Mouse (Mus musculus) bone marrow, adult 2 months (tissue): ENCODE measurements around the gene Mertk. TPM values are rescaled to one million over a fixed set of nuclear protein-coding genes. Genes with fewer than 3 reads are reported as not detected.

Experiments used
- H3K27ac ChIP-seq: fragments of 200-500 bp; 2 replicates; pipeline ENCODE4 v1.5.1; 2012; ENCODE audit warnings: low read depth, mild to moderate bottlenecking, control low read depth, inconsistent platforms, low read length; ENCODE audit not compliant: control insufficient read depth, poor library complexity, insufficient read depth
- H3K4me1 ChIP-seq: fragments of 200-500 bp; 2 replicates; pipeline ENCODE4 v1.6.1; 2011; ENCODE audit warnings: low read length; ENCODE audit not compliant: control insufficient read depth, insufficient read depth
- H3K4me3 ChIP-seq: fragments of 200-500 bp; replicated peaks from 2 replicates; pipeline ENCODE3; 2011; ENCODE audit warnings: mild to moderate bottlenecking, low read depth, low read length, control low read depth; ENCODE audit not compliant: control insufficient read depth
- CTCF ChIP-seq: fragments of 200-500 bp; IDR thresholded peaks from 2 replicates; pipeline ENCODE4 v1.5.1; 2011; ENCODE audit warnings: low read length, control low read depth; ENCODE audit not compliant: control insufficient read depth, insufficient read depth
- POLR2A ChIP-seq: fragments of 200-500 bp; IDR thresholded peaks from 2 replicates; pipeline ENCODE4 v1.6.1; 2011; ENCODE audit warnings: low read depth, mild to moderate bottlenecking, control low read depth, low read length, borderline replicate concordance; ENCODE audit not compliant: control insufficient read depth
- WGBS: fragments of 180-500 bp; shearing (Covaris S2); methylation state at CpG from one replicate; pipeline ENCODE4 v1.1.7; 2018; 5-methylcytosine and 5-hydroxymethylcytosine counted together
- polyA plus RNA-seq: library from polyadenylated mRNA; stranded (reverse); fragments of >200 nt; gene quantifications from 2 replicates; pipeline ENCODE4 v1.2.4, GENCODE M21; 2011; ENCODE audit warnings: low replicate concordance; ENCODE audit not compliant: missing spikeins, insufficient read depth, insufficient read length

The Mertk gene
- polyA plus RNA-seq, 1 experiment: 4.9 TPM

DNA sequence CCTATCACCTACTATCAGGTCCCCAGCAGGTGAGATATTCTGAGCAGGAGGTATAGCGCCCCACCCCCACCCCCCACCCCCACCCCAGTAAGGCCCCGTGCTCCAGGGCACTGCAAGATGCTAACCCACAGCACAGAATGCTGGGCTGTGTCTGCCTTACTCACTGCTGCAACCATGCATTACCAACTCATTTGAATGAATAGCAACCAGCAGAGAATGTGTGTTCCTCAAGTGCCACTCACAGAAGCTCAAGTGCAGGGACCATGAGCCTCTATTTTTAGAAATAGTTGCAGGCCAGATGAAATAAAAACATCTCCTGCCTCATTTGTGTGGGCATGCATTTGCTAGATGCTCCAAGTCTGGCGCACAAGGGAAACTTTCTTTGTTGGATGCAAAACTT lies 28.8 kb downstream of the Mertk start:
- Histone ChIP-seq H3K27ac (no peak overlapping the region), H3K4me3 (no peak overlapping the region), H3K4me1 (no peaks in the 10 kb centered on the region)
- no peak for TF ChIP-seq CTCF
- no peak for TF ChIP-seq POLR2A
- 63% methylated on average over 3 of the region's 3 CpGs for WGBS

DNA sequence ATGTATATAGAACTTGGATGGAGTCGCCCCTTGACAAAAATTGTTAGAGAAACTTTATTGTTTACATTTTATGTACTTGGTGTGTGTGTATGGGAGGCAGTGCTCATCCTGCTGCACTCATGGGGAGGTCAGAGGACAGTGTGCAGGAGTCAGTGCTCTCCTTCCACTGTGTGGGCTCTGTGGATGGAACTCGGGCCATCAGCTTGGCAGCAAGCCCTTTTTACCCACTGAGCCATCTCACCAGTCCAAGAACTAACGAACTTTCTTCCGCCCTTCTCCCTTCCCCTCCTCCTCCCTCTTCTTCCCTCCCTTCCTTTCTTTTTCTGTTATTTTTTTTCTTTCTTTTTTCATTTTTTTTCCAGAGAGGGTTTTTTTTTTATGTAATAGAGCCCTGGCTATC lies 29.3 kb downstream of the Mertk start:
- Histone ChIP-seq H3K27ac (no peak overlapping the region), H3K4me3 (no peak overlapping the region), H3K4me1 (no peaks in the 10 kb centered on the region)
- WGBS: 71% methylated on average over 4 of the region's 4 CpGs
- TF ChIP-seq CTCF (no peak), POLR2A (no peak)

DNA sequence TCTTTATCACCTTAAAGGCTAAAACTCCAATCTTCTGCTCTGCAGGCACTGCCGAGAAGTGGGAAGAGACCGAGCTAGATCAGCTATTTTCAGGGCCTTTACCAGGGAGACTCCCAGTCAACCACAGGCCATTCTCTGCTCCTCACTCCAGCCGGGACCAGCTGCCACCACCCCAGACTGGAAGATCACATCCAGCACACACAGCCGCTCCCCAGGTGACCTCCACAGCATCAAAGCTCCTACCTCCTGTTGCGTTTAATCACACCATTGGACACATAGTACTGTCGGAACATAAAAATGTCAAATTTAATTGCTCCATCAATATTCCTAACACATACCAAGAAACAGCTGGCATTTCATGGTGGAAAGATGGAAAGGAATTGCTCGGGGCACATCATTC lies 30.4 kb downstream of the Mertk start:
- 87% methylated on average over 7 of the region's 7 CpGs for WGBS
- TF ChIP-seq CTCF (no peak), POLR2A (no peak)
- Histone ChIP-seq H3K4me3 (no peak overlapping the region), H3K4me1 (no peaks in the 10 kb centered on the region), H3K27ac (no peak overlapping the region)

DNA sequence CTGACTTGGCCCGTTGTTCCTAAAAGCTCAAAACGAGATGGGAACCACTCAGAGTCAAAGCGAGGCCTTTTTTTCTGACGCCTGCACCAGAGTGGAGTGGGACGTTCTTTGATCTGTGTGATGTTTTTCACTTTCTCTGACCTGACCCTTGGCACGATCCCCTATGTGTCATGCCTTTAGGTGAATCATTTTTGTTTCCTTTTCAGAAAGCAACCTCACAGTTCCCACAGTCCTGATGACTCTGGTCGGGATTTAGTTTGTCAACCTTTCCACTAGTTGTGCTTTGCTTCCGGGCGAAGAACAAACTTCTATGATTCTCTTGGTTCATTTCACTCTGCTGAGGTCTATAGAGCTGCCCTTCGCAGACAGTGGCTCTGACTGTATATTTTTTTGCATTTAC lies 32.8 kb downstream of the Mertk start:
- H3K4me3 ChIP-seq: no peak overlapping the region
- H3K27ac ChIP-seq: no peak overlapping the region
- H3K4me1 ChIP-seq: no peaks in the 10 kb centered on the region
- WGBS: 73% methylated on average over 10 of the region's 10 CpGs
- TF ChIP-seq POLR2A: no peak
- no peak for TF ChIP-seq CTCF

DNA sequence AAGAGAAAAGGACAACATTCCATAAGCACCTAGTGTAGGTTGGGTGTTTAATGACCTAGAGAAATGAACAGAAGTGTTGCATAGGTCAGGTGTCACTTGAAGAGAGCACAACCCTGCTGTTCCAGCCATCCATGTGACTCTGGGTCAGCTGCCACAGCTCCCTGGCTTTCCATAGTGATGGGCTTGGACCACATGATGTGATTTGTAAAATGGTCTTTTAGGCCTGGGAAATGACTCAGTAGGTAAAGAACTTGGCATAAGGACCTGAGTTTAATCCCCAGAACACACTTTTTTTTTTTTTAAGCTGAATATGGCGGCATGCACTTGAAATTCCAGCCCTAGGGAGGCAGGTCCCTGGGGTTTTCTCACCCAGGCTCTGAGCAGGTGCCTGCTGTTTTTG lies 33.2 kb downstream of the Mertk start:
- Histone ChIP-seq H3K4me3 (no peak overlapping the region), H3K4me1 (no peaks in the 10 kb centered on the region), H3K27ac (no peak overlapping the region)
- 73% methylated on average over 1 of the region's 1 CpGs for WGBS
- TF ChIP-seq POLR2A (no peak), CTCF (no peak)

DNA sequence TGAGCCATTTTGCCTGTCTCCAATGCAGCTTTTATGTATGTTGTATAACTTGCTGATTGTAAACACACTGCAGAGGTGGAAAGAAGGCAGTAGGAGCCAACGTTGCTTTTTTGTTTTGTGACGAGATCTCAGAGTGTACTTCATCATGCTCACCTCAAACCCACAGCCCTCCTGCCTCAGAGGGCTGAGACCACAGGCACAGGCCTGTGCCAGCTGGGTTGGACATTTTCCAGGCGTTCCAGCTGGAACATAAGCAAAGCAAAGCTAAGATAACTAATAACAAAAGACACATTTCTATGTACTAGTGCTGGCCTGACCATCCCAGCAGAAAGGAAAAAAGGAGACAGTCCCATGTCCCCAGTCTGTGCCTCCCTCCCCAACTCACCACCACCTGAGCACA lies 36.3 kb downstream of the Mertk start:
- WGBS: 33% methylated on average over 3 of the region's 3 CpGs
- TF ChIP-seq POLR2A (no peak), CTCF (no peak)
- Histone ChIP-seq H3K27ac (no peak overlapping the region), H3K4me3 (no peak overlapping the region), H3K4me1 (no peaks in the 10 kb centered on the region)

DNA sequence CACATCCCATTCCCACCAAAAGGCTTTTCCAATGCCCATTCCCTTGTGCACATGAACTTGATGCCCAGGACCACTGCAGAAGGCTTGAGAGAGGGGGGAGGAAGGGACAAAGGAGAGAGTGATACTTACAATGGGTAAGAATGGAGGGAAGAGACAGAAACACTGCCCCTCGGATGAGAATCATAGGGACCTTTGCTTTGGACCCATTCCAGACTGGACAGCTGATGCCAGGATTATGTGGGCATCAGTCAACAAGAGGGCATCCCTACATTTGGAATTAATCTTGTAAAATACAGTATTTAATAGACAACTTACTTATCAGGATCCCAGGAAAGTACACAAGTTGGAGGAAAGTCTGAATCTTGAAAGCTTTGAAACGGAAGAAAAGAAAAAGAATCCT lies 38.3 kb downstream of the Mertk start:
- TF ChIP-seq POLR2A: no peak
- no peak for TF ChIP-seq CTCF

DNA sequence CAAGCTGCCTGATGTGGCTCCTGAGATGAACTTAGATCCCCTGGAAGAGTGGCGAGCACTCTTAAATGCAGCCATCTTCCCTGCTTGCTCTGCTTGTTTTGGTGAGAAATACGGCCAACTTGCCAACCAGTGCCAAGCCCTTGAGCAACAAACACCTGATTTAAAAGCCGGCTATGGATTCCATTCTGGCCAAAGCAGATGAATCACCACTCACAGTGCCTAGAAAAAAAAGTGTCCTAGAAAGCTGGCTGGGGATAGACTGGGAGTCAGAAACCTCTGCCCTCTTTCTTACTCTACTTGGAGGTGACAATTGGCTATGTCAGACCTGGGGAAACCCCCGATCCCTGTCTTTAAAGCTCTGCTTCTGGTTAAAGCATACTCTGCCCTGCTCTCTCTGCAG lies 39.0 kb downstream of the Mertk start:
- TF ChIP-seq POLR2A (no peak), CTCF (no peak)
- 83% methylated on average over 4 of the region's 4 CpGs for WGBS

More for the DNA sequence above, 38.3 kb downstream of the Mertk start:
- WGBS: 72% methylated on average over 2 of the region's 2 CpGs
- Histone ChIP-seq H3K4me1 (no peaks in the 10 kb centered on the region), H3K27ac (no peak overlapping the region), H3K4me3 (no peak overlapping the region)

DNA sequence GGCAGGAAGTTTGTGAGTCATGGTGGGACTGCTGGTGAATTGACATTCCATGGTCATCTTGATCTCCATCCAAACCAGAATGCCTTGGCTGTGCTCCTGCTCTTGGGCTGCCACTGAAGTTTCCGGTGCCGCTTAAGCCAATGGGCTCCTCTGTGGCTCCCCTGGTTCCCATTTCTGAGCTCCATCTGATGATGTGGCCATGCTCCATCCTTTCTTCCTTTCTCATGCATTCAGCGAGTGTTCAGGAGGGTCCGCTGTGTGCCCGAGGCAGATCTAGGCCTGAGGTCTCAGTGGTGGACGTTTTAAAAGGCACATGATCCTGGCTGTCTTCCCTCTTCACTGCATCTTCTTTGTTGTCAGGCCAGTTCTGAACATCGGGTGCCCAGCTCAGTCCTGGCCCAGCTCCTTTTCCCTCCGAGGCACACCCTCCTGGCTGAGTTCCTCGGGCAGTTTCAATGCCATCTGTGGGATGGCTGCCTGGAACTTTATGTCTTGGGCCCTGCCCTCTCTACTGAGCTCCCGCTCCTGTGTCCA lies 40.0 kb downstream of the Mertk start:
- no peak overlapping the region for H3K4me3 ChIP-seq
- TF ChIP-seq CTCF: no peak
- TF ChIP-seq POLR2A: no peak
- no peak overlapping the region for H3K27ac ChIP-seq
- 80% methylated on average over 10 of the region's 10 CpGs for WGBS
- no peaks in the 10 kb centered on the region for H3K4me1 ChIP-seq

More for the DNA sequence above, 39.0 kb downstream of the Mertk start:
- Histone ChIP-seq H3K4me3 (no peak overlapping the region), H3K4me1 (no peaks in the 10 kb centered on the region), H3K27ac (no peak overlapping the region)
